Mouse (Mus musculus) thymus, adult 2 months (tissue): ENCODE measurements around the gene Col23a1. TPM values are rescaled to one million over a fixed set of nuclear protein-coding genes. Genes with fewer than 3 reads are reported as not detected.

ENCODE experiments used
- DNase-seq: peaks from one replicate; pipeline ENCODE4 v3.0.0; 2021
- H3K27ac ChIP-seq: fragments of 200-500 bp; 2 replicates; pipeline ENCODE4 v1.5.1; 2012; ENCODE audit warnings: low read length, control low read depth; ENCODE audit not compliant: control insufficient read depth, insufficient read depth
- H3K27me3 ChIP-seq: fragments of 200-500 bp; 2 replicates; pipeline ENCODE4 v1.6.1; 2012; ENCODE audit warnings: mild to moderate bottlenecking, low read length, moderate library complexity, mixed read lengths; ENCODE audit not compliant: control insufficient read depth, insufficient read depth
- H3K36me3 ChIP-seq: fragments of 200-500 bp; 2 replicates; pipeline ENCODE4 v1.6.1; 2012; ENCODE audit warnings: mild to moderate bottlenecking, low read length, moderate library complexity; ENCODE audit not compliant: control insufficient read depth, insufficient read depth
- H3K4me1 ChIP-seq: fragments of 200-500 bp; replicated peaks from 2 replicates; pipeline ENCODE4 v1.6.1; 2012; ENCODE audit warnings: low read length; ENCODE audit not compliant: control insufficient read depth, insufficient read depth
- H3K4me3 ChIP-seq: fragments of 200-500 bp; 2 replicates; pipeline ENCODE4 v1.5.1; 2012; ENCODE audit warnings: mild to moderate bottlenecking, low read length, control low read depth, moderate library complexity; ENCODE audit not compliant: control insufficient read depth, insufficient read depth
- CTCF ChIP-seq: fragments of 200-500 bp; IDR thresholded peaks from 2 replicates; pipeline ENCODE4 v1.5.1; 2012; ENCODE audit warnings: mild to moderate bottlenecking, control low read depth, low read length, moderate library complexity, borderline replicate concordance; ENCODE audit not compliant: control insufficient read depth, poor library complexity, insufficient read depth; ENCODE audit errors: extremely low read depth
- POLR2A ChIP-seq: fragments of 200-500 bp; IDR thresholded peaks from 2 replicates; pipeline ENCODE4 v1.6.1; 2012; ENCODE audit warnings: mild to moderate bottlenecking, low read length, control low read depth, moderate library complexity; ENCODE audit not compliant: control insufficient read depth, poor library complexity, insufficient read depth; ENCODE audit errors: extremely low read depth
- WGBS: fragments of 180-500 bp; shearing (Covaris S2); methylation state at CpG from one replicate; pipeline ENCODE4 v1.1.7; 2018; 5-methylcytosine and 5-hydroxymethylcytosine counted together
- polyA plus RNA-seq: library from polyadenylated mRNA; depleted of rRNA; stranded (reverse); fragments of >200 nt; gene quantifications from 2 replicates; pipeline ENCODE4 v1.2.3, GENCODE M21; 2012

Gene Col23a1
- polyA plus RNA-seq, 1 experiment: 1.2 TPM

GRCm38 (mm10) chr11:51584431-51585248 is 294.9 kb downstream of the Col23a1 start, which contains the start of gene Phykpl:
Gene Phykpl (plus strand): TSS chr11:51584757.
- Histone ChIP-seq H3K27me3 (no peaks in the 10 kb centered on the region), H3K27ac (peak within 1 kb of the TSS; percentile 80), H3K36me3 (peaks cover 7% of the 10 kb centered on the region), H3K4me3 (peak within 1 kb of the TSS; percentile 71), H3K4me1 (peaks cover 16% of the 10 kb centered on the region)
- TF ChIP-seq POLR2A (peak; percentile 100), CTCF (peak; percentile 36; the same call in 1 of the 2 replicates)
- WGBS: under 1% methylated on average over 59 of the region's 59 CpGs
- DNase-seq: peak; percentile 97

GRCm38 (mm10) chr11:51585608-51586252 is 296.0 kb downstream of the Col23a1 start:
- H3K27ac ChIP-seq: no peak overlapping the region
- peaks cover 9% of the 10 kb centered on the region for H3K36me3 ChIP-seq
- no peaks in the 10 kb centered on the region for H3K27me3 ChIP-seq
- H3K4me3 ChIP-seq: no peak overlapping the region
- DNase-seq: no peak
- 61% methylated on average over 8 of the region's 8 CpGs for WGBS
- TF ChIP-seq POLR2A (no peak), CTCF (no peak)
- H3K4me1 ChIP-seq: peaks cover 16% of the 10 kb centered on the region

- H3K4me1 ChIP-seq: peaks cover 16% of the 10 kb centered on the region
- 96% methylated on average over 13 of the region's 13 CpGs for WGBS
- H3K36me3 ChIP-seq: peaks cover 15% of the 10 kb centered on the region
- H3K27me3 ChIP-seq: no peaks in the 10 kb centered on the region
- DNase-seq: no peak
- TF ChIP-seq CTCF (no peak), POLR2A (no peak)
- H3K27ac ChIP-seq: no peak overlapping the region
- no peak overlapping the region for H3K4me3 ChIP-seq
These were observed 296.7 kb downstream of the Col23a1 start for GRCm38 (mm10) chr11:51586411-51586810.

- no peak for DNase-seq
- Histone ChIP-seq H3K4me1 (peaks cover 16% of the 10 kb centered on the region), H3K4me3 (no peak overlapping the region), H3K27ac (no peak overlapping the region), H3K36me3 (peaks cover 22% of the 10 kb centered on the region), H3K27me3 (no peaks in the 10 kb centered on the region)
- TF ChIP-seq POLR2A: no peak
- 98% methylated on average over 1 of the region's 1 CpGs for WGBS
These were observed 297.3 kb downstream of the Col23a1 start for GRCm38 (mm10) chr11:51587059-51587458.

- no peak for TF ChIP-seq POLR2A
- TF ChIP-seq CTCF: no peak
- Histone ChIP-seq H3K36me3 (peaks cover 35% of the 10 kb centered on the region), H3K27me3 (no peaks in the 10 kb centered on the region), H3K4me3 (no peak overlapping the region), H3K4me1 (peaks cover 10% of the 10 kb centered on the region), H3K27ac (no peak overlapping the region)
- over 99% methylated on average over 3 of the region's 3 CpGs for WGBS
- DNase-seq: no peak
These were observed 299.1 kb downstream of the Col23a1 start for GRCm38 (mm10) chr11:51588833-51589232.

GRCm38 (mm10) chr11:51590002-51590401 is 300.3 kb downstream of the Col23a1 start:
- peaks cover 42% of the 10 kb centered on the region for H3K36me3 ChIP-seq
- no peak for DNase-seq
- no peak overlapping the region for H3K4me3 ChIP-seq
- peaks cover 7% of the 10 kb centered on the region for H3K4me1 ChIP-seq
- no peak overlapping the region for H3K27ac ChIP-seq
- H3K27me3 ChIP-seq: no peaks in the 10 kb centered on the region
- TF ChIP-seq POLR2A (no peak), CTCF (no peak)
